Mouse (Mus musculus) kidney, embryonic 14.5 days (tissue): ENCODE measurements around the gene Tfcp2l1. TPM values are rescaled to one million over a fixed set of nuclear protein-coding genes. Genes with fewer than 3 reads are reported as not detected.

Source experiments
- ATAC-seq: fragments of 200-750 bp; cut with Nextera tagmentation; 2 replicates; pipeline ENCODE4 v1.8.0; 2017; ENCODE audit warnings: moderate number of reproducible peaks, mild to moderate bottlenecking, moderate TSS enrichment, moderate library complexity; ENCODE audit not compliant: low FRiP score, low TSS enrichment
- H3K27ac ChIP-seq: fragments of 300-500 bp; sonication (generic); 2 replicates; pipeline ENCODE4 v1.5.1; 2014; ENCODE audit warnings: low read depth, mild to moderate bottlenecking, low read length, moderate library complexity, mixed read lengths
- H3K27me3 ChIP-seq: fragments of 300-500 bp; sonication (generic); 2 replicates; pipeline ENCODE4 v1.6.1; 2014; ENCODE audit warnings: mild to moderate bottlenecking, low read length; ENCODE audit not compliant: control insufficient read depth, insufficient read depth
- H3K36me3 ChIP-seq: fragments of 300-500 bp; sonication (generic); 2 replicates; pipeline ENCODE4 v1.6.1; 2014; ENCODE audit warnings: low read length, mixed read lengths; ENCODE audit not compliant: control insufficient read depth, insufficient read depth
- H3K4me1 ChIP-seq: fragments of 300-500 bp; sonication (generic); 2 replicates; pipeline ENCODE4 v1.6.1; 2014; ENCODE audit warnings: low read length, mixed read lengths; ENCODE audit not compliant: control insufficient read depth, insufficient read depth
- H3K4me2 ChIP-seq: fragments of 300-500 bp; sonication (generic); replicated peaks from 2 replicates; pipeline ENCODE4 v1.6.1; 2014; ENCODE audit warnings: low read depth, mild to moderate bottlenecking, low read length
- H3K4me3 ChIP-seq: fragments of 300-500 bp; sonication (generic); 2 replicates; pipeline ENCODE4 v1.5.1; 2014; ENCODE audit warnings: mild to moderate bottlenecking, low read length
- H3K9ac ChIP-seq: fragments of 300-500 bp; sonication (generic); 2 replicates; pipeline ENCODE4 v1.6.1; 2014; ENCODE audit warnings: low read depth, mild to moderate bottlenecking, low read length, moderate library complexity
- H3K9me3 ChIP-seq: fragments of 300-500 bp; sonication (generic); 2 replicates; pipeline ENCODE4 v1.6.1; 2016; ENCODE audit warnings: low read length; ENCODE audit not compliant: control insufficient read depth
- WGBS: fragments of 180-500 bp; shearing (Covaris S2); extraction: QIAGEN DNeasy Blood & Tissue Kit; methylation state at CpG from one replicate; pipeline ENCODE4 v1.1.7; 2014; 5-methylcytosine and 5-hydroxymethylcytosine counted together
- polyA plus RNA-seq: library from polyadenylated mRNA; unstranded; fragments of >200 nt; fragmentation: Nextera tagmentation; extraction: Ambion mirVana; gene quantifications from 2 replicates; pipeline ENCODE4 v1.2.1, GENCODE M21; 2014

Tfcp2l1 gene
- polyA plus RNA-seq, 1 experiment from 2014 or later = 33.0 TPM

- no peak for ATAC-seq
- H3K4me3 ChIP-seq = no peak overlapping the region
These were observed 20.3 kb downstream of the Tfcp2l1 start for GRCm38 (mm10) chr1:118648015-118648414.

GRCm38 (mm10) chr1:118649933-118650770 is 22.4 kb downstream of the Tfcp2l1 start:
- no peak overlapping the region for H3K9ac ChIP-seq
- H3K4me1 ChIP-seq = peaks cover 17% of the 10 kb centered on the region; the same call in 1 of the 2 replicates
- H3K27ac ChIP-seq = peak overlapping the region; percentile 31; the same call in 1 of the 2 replicates
- H3K4me2 ChIP-seq = no peak overlapping the region
- 63% methylated on average over 9 of the region's 9 CpGs for WGBS
- no peak overlapping the region for H3K4me3 ChIP-seq
- no peaks in the 10 kb centered on the region for H3K9me3 ChIP-seq
- H3K36me3 ChIP-seq = no peaks in the 10 kb centered on the region; the same call in 1 of the 2 replicates
- no peaks in the 10 kb centered on the region for H3K27me3 ChIP-seq
- ATAC-seq = peak; percentile 47; the same call in 1 of the 2 replicates

More at GRCm38 (mm10) chr1:118648015-118648414, 20.3 kb downstream of the Tfcp2l1 start:
- Histone ChIP-seq H3K9me3 (no peaks in the 10 kb centered on the region), H3K27ac (no peak overlapping the region), H3K27me3 (no peaks in the 10 kb centered on the region), H3K36me3 (no peaks in the 10 kb centered on the region), H3K4me1 (peaks cover 17% of the 10 kb centered on the region; the same call in 1 of the 2 replicates), H3K4me2 (no peak overlapping the region), H3K9ac (no peak overlapping the region)
- 26% methylated on average over 3 of the region's 3 CpGs for WGBS

GRCm38 (mm10) chr1:118650771-118651080 is 23.0 kb downstream of the Tfcp2l1 start:
- H3K4me3 ChIP-seq = no peak overlapping the region
- WGBS = 57% methylated on average over 3 of the region's 3 CpGs
- H3K9ac ChIP-seq = no peak overlapping the region
- no peaks in the 10 kb centered on the region for H3K27me3 ChIP-seq
- H3K4me1 ChIP-seq = peaks cover 17% of the 10 kb centered on the region; the same call in 1 of the 2 replicates
- no peaks in the 10 kb centered on the region; the same call in 1 of the 2 replicates for H3K36me3 ChIP-seq
- peak overlapping the region; percentile 31; the same call in 1 of the 2 replicates for H3K27ac ChIP-seq
- ATAC-seq = no peak
- no peaks in the 10 kb centered on the region for H3K9me3 ChIP-seq
- no peak overlapping the region for H3K4me2 ChIP-seq

- Histone ChIP-seq H3K4me1 (0 out of 2 replicates have a peak, but pooled peaks cover 3% of the 10 kb centered on the region), H3K4me3 (no peak overlapping the region), H3K9me3 (no peaks in the 10 kb centered on the region), H3K4me2 (no peak overlapping the region), H3K36me3 (no peaks in the 10 kb centered on the region; the same call in 1 of the 2 replicates), H3K27me3 (no peaks in the 10 kb centered on the region), H3K9ac (no peak overlapping the region), H3K27ac (no peak overlapping the region)
- WGBS = 74% methylated on average over 6 of the region's 6 CpGs
- no peak for ATAC-seq
These were observed 31.0 kb downstream of the Tfcp2l1 start for GRCm38 (mm10) chr1:118658716-118659115.

- ATAC-seq = peak; percentile 74; the same call in 1 of the 2 replicates
- no peak overlapping the region for H3K4me3 ChIP-seq
- WGBS = 67% methylated on average over 3 of the region's 3 CpGs
- H3K27ac ChIP-seq = peak overlapping the region; percentile 25; the same call in 1 of the 2 replicates
- no peaks in the 10 kb centered on the region for H3K9me3 ChIP-seq
- no peaks in the 10 kb centered on the region for H3K27me3 ChIP-seq
- no peak overlapping the region for H3K4me2 ChIP-seq
- 0 out of 2 replicates have a peak, but pooled peaks cover 3% of the 10 kb centered on the region for H3K4me1 ChIP-seq
- no peak overlapping the region for H3K9ac ChIP-seq
- peaks cover under 1% of the 10 kb centered on the region; the same call in 1 of the 2 replicates for H3K36me3 ChIP-seq
These were observed 33.2 kb downstream of the Tfcp2l1 start for GRCm38 (mm10) chr1:118660880-118661465.

GRCm38 (mm10) chr1:118663062-118663461 is 35.3 kb downstream of the Tfcp2l1 start:
- Histone ChIP-seq H3K4me2 (no peak overlapping the region), H3K9me3 (no peaks in the 10 kb centered on the region), H3K27ac (no peak overlapping the region), H3K27me3 (no peaks in the 10 kb centered on the region), H3K9ac (no peak overlapping the region), H3K36me3 (peaks cover 3% of the 10 kb centered on the region; the same call in 1 of the 2 replicates), H3K4me1 (0 out of 2 replicates have a peak, but pooled peaks cover 3% of the 10 kb centered on the region), H3K4me3 (no peak overlapping the region)
- ATAC-seq = no peak
- WGBS = 30% methylated on average over 1 of the region's 1 CpGs

- H3K4me1 ChIP-seq = peaks cover 4% of the 10 kb centered on the region; the same call in 1 of the 2 replicates
- no peak overlapping the region for H3K4me2 ChIP-seq
- no peaks in the 10 kb centered on the region for H3K9me3 ChIP-seq
- H3K36me3 ChIP-seq = peaks cover 3% of the 10 kb centered on the region; the same call in 1 of the 2 replicates
- peaks cover 6% of the 10 kb centered on the region; the same call in 1 of the 2 replicates for H3K27me3 ChIP-seq
- H3K27ac ChIP-seq = no peak overlapping the region
- no peak overlapping the region for H3K9ac ChIP-seq
- no peak overlapping the region for H3K4me3 ChIP-seq
- ATAC-seq = no peak
These were observed 39.8 kb downstream of the Tfcp2l1 start for GRCm38 (mm10) chr1:118667536-118667935.

- Histone ChIP-seq H3K4me1 (peaks cover 7% of the 10 kb centered on the region), H3K4me2 (no peak overlapping the region), H3K27ac (peak overlapping the region; percentile 83; the same call in 1 of the 2 replicates), H3K4me3 (no peak overlapping the region), H3K27me3 (peaks cover 6% of the 10 kb centered on the region; the same call in 1 of the 2 replicates), H3K9ac (no peak overlapping the region), H3K36me3 (no peaks in the 10 kb centered on the region), H3K9me3 (no peaks in the 10 kb centered on the region)
- 24% methylated on average over 8 of the region's 8 CpGs for WGBS
- peak; percentile 93 for ATAC-seq
These were observed 44.5 kb downstream of the Tfcp2l1 start for GRCm38 (mm10) chr1:118672196-118672595.
